Mouse (Mus musculus): ENCODE measurements at regions not wholly inside any gene's neighbourhood (a gene's known extent, or its start where the extent isn't known, plus 50 kb on each side); places are given as distances from the start of the nearest gene placed in this dataset.

GRCm38 (mm10) chr1:77567657-77568056 lies 52.8 kb upstream of the Epha4 start:
- no peak for DNase-seq (ENCODE audit: low spot score in 2 of 2)

Data from frontal cortex, postnatal 25 days (tissue).